Mouse (Mus musculus): Measurements from ENCODE around the gene Ankrd34a. TPM values are rescaled to one million over a fixed set of nuclear protein-coding genes. Genes with fewer than 3 reads are reported as not detected.

The Ankrd34a gene
- polyA plus RNA-seq, 1 experiment from 2014 or later: 0.37 TPM

- H3K9ac ChIP-seq (replicated peaks; ENCODE audit: low read depth): peak overlapping the region; percentile 86
- H3K4me1 ChIP-seq (ENCODE audit: insufficient read depth, low read depth, low read length): peaks cover 15% of the 10 kb centered on the region; the same call in 1 of the 2 replicates
- peak overlapping the region; percentile 82 for H3K4me2 ChIP-seq (replicated peaks; ENCODE audit: low read depth, low read length)
- TF ChIP-seq CTCF (IDR thresholded peaks at IDR 0.05): no peak
- TF ChIP-seq EP300 (IDR thresholded peaks at IDR 0.05): peak; percentile 98
- no peaks in the 10 kb centered on the region for H3K27me3 ChIP-seq (replicated peaks; ENCODE audit: insufficient read depth, low read length)
- H3K9me3 ChIP-seq (ENCODE audit: low read length): no peaks in the 10 kb centered on the region
- DNase-seq (ENCODE audit: low spot score) (peak; percentile 85), ATAC-seq (peak; percentile 15)
- H3K36me3 ChIP-seq (ENCODE audit: insufficient read depth, low read length): peaks cover 29% of the 10 kb centered on the region
- WGBS: 4% methylated on average over 22 of the region's 22 CpGs
- peak overlapping the region; percentile 99 for H3K27ac ChIP-seq (ENCODE audit: low read length)
- H3K4me3 ChIP-seq (ENCODE audit: low read depth, low read length): peak overlapping the region; percentile 90
These were observed 39.5 kb upstream of the Ankrd34a start for GRCm38 (mm10) chr3:96556651-96557635.

GRCm38 (mm10) chr3:96557694-96558093, 38.7 kb upstream of the Ankrd34a start, which contains the start of gene Txnip:
TSS of gene Txnip (plus strand) at chr3:96557957.
- H3K27ac ChIP-seq (ENCODE audit: low read length): peak within 1 kb of the TSS; percentile 99

GRCm38 (mm10) chr3:96558159-96558558, 38.3 kb upstream of the Ankrd34a start:
- Histone ChIP-seq H3K27ac (ENCODE audit: low read length) (peak overlapping the region; percentile 99), H3K9ac (replicated peaks; ENCODE audit: low read depth) (peak overlapping the region; percentile 100), H3K27me3 (replicated peaks; ENCODE audit: insufficient read depth, low read length) (no peaks in the 10 kb centered on the region), H3K4me2 (replicated peaks; ENCODE audit: low read depth, low read length) (peak overlapping the region; percentile 62), H3K4me3 (ENCODE audit: low read depth, low read length) (peak overlapping the region; percentile 90), H3K9me3 (ENCODE audit: low read length) (no peaks in the 10 kb centered on the region), H3K4me1 (ENCODE audit: insufficient read depth, low read depth, low read length) (peaks cover 9% of the 10 kb centered on the region; the same call in 1 of the 2 replicates), H3K36me3 (ENCODE audit: insufficient read depth, low read length) (peaks cover 29% of the 10 kb centered on the region)
- WGBS: under 1% methylated on average over 17 of the region's 17 CpGs
- TF ChIP-seq EP300 (IDR thresholded peaks at IDR 0.05): no peak
- TF ChIP-seq CTCF (IDR thresholded peaks at IDR 0.05): no peak
- ATAC-seq (no peak), DNase-seq (ENCODE audit: low spot score) (no peak)

More at GRCm38 (mm10) chr3:96557694-96558093, 38.7 kb upstream of the Ankrd34a start, which contains the start of gene Txnip:
- Histone ChIP-seq H3K27me3 (replicated peaks; ENCODE audit: insufficient read depth, low read length) (no peaks in the 10 kb centered on the region), H3K4me1 (ENCODE audit: insufficient read depth, low read depth, low read length) (peaks cover 11% of the 10 kb centered on the region; the same call in 1 of the 2 replicates), H3K4me3 (ENCODE audit: low read depth, low read length) (peak within 1 kb of the TSS; percentile 90), H3K9ac (replicated peaks; ENCODE audit: low read depth) (peak within 1 kb of the TSS; percentile 100), H3K9me3 (ENCODE audit: low read length) (no peaks in the 10 kb centered on the region), H3K36me3 (ENCODE audit: insufficient read depth, low read length) (peaks cover 29% of the 10 kb centered on the region), H3K4me2 (replicated peaks; ENCODE audit: low read depth, low read length) (peak within 1 kb of the TSS; percentile 82)
- 0% methylated on average over 26 of the region's 26 CpGs for WGBS
- TF ChIP-seq CTCF (IDR thresholded peaks at IDR 0.05): peak; percentile 69
- TF ChIP-seq EP300 (IDR thresholded peaks at IDR 0.05): peak; percentile 95
- peak; percentile 99 for DNase-seq (ENCODE audit: low spot score)
- peak; percentile 91 for ATAC-seq

- DNase-seq (ENCODE audit: low spot score): peak; percentile 63
These were observed 37.7 kb upstream of the Ankrd34a start for GRCm38 (mm10) chr3:96558668-96559196.

GRCm38 (mm10) chr3:96559398-96559910, 37.0 kb upstream of the Ankrd34a start:
- WGBS: 29% methylated on average over 12 of the region's 12 CpGs
- Histone ChIP-seq H3K9ac (replicated peaks; ENCODE audit: low read depth) (peak overlapping the region; percentile 100), H3K9me3 (ENCODE audit: low read length) (no peaks in the 10 kb centered on the region), H3K4me2 (replicated peaks; ENCODE audit: low read depth, low read length) (peak overlapping the region; percentile 62), H3K36me3 (ENCODE audit: insufficient read depth, low read length) (peaks cover 29% of the 10 kb centered on the region), H3K27ac (ENCODE audit: low read length) (peak overlapping the region; percentile 99), H3K27me3 (replicated peaks; ENCODE audit: insufficient read depth, low read length) (no peaks in the 10 kb centered on the region), H3K4me1 (ENCODE audit: insufficient read depth, low read depth, low read length) (peaks cover 11% of the 10 kb centered on the region; the same call in 1 of the 2 replicates), H3K4me3 (ENCODE audit: low read depth, low read length) (peak overlapping the region; percentile 90)
- ATAC-seq (no peak), DNase-seq (ENCODE audit: low spot score) (peak; percentile 47)
- no peak for TF ChIP-seq EP300 (IDR thresholded peaks at IDR 0.05)
- no peak for TF ChIP-seq CTCF (IDR thresholded peaks at IDR 0.05)

More at GRCm38 (mm10) chr3:96558668-96559196, 37.7 kb upstream of the Ankrd34a start:
- H3K27me3 ChIP-seq (replicated peaks; ENCODE audit: insufficient read depth, low read length): no peaks in the 10 kb centered on the region
- no peaks in the 10 kb centered on the region for H3K9me3 ChIP-seq (ENCODE audit: low read length)
- peaks cover 9% of the 10 kb centered on the region; the same call in 1 of the 2 replicates for H3K4me1 ChIP-seq (ENCODE audit: insufficient read depth, low read depth, low read length)
- peak; percentile 49 for TF ChIP-seq EP300 (IDR thresholded peaks at IDR 0.05)
- TF ChIP-seq CTCF (IDR thresholded peaks at IDR 0.05): no peak
- peak overlapping the region; percentile 62 for H3K4me2 ChIP-seq (replicated peaks; ENCODE audit: low read depth, low read length)
- ATAC-seq: no peak
- 9% methylated on average over 10 of the region's 10 CpGs for WGBS
- H3K36me3 ChIP-seq (ENCODE audit: insufficient read depth, low read length): peaks cover 29% of the 10 kb centered on the region
- H3K9ac ChIP-seq (replicated peaks; ENCODE audit: low read depth): peak overlapping the region; percentile 100
- peak overlapping the region; percentile 90 for H3K4me3 ChIP-seq (ENCODE audit: low read depth, low read length)
- peak overlapping the region; percentile 99 for H3K27ac ChIP-seq (ENCODE audit: low read length)
